Mouse (Mus musculus) limb, embryonic 15.5 days (tissue): ENCODE results near the gene Gabrr1. TPM values are rescaled to one million over a fixed set of nuclear protein-coding genes. Genes with fewer than 3 reads are reported as not detected.
"Not testable (repeated sequence)": the region's sequence is repeated elsewhere in the genome, so short reads cannot be mapped to it uniquely, and the experiment has no call there.

Source experiments
- ATAC-seq: fragments of 200-750 bp; cut with Nextera tagmentation; 2 replicates; pipeline ENCODE4 v1.8.0; 2017; ENCODE audit warnings: low read depth, moderate TSS enrichment; ENCODE audit not compliant: insufficient number of reproducible peaks, low FRiP score, low TSS enrichment
- H3K27ac ChIP-seq: fragments of 300-500 bp; sonication (generic); 2 replicates; pipeline ENCODE4 v1.5.1; 2015; ENCODE audit warnings: moderate library complexity, mild to moderate bottlenecking, inconsistent platforms
- H3K27me3 ChIP-seq: fragments of 300-500 bp; sonication (generic); 2 replicates; pipeline ENCODE4 v1.6.1; 2015; ENCODE audit warnings: inconsistent platforms
- H3K36me3 ChIP-seq: fragments of 300-500 bp; sonication (generic); 2 replicates; pipeline ENCODE4 v1.6.1; 2015; ENCODE audit warnings: inconsistent platforms
- H3K4me1 ChIP-seq: fragments of 300-500 bp; sonication (generic); 2 replicates; pipeline ENCODE4 v1.6.1; 2015; ENCODE audit warnings: inconsistent platforms
- H3K4me2 ChIP-seq: fragments of 300-500 bp; sonication (generic); 2 replicates; pipeline ENCODE4 v1.6.1; 2015; ENCODE audit warnings: mild to moderate bottlenecking, inconsistent platforms
- H3K4me3 ChIP-seq: fragments of 300-500 bp; sonication (generic); 2 replicates; pipeline ENCODE4 v1.5.1; 2015; ENCODE audit warnings: mild to moderate bottlenecking, inconsistent platforms
- H3K9ac ChIP-seq: fragments of 300-500 bp; sonication (generic); 2 replicates; pipeline ENCODE4 v1.6.1; 2015; ENCODE audit warnings: inconsistent platforms
- H3K9me3 ChIP-seq: fragments of 300-500 bp; sonication (generic); 2 replicates; pipeline ENCODE4 v1.6.1; 2016; ENCODE audit warnings: inconsistent platforms
- WGBS: fragments of 180-500 bp; shearing (Covaris S2); methylation state at CpG from one replicate; pipeline ENCODE4 v1.1.7; 2015; 5-methylcytosine and 5-hydroxymethylcytosine counted together
- polyA plus RNA-seq: library from polyadenylated mRNA; unstranded; fragments of >200 nt; fragmentation: Nextera tagmentation; extraction: Ambion mirVana; gene quantifications from 2 replicates; pipeline ENCODE4 v1.2.1, GENCODE M21; 2015

The Gabrr1 gene
- 0.06 TPM in 1 of 2 replicates, not detected in the other for polyA plus RNA-seq

- Histone ChIP-seq H3K4me2 (no peak within 1 kb of the TSS), H3K36me3 (no peaks in the 10 kb centered on the region), H3K27ac (no peak within 1 kb of the TSS), H3K4me3 (no peak within 1 kb of the TSS), H3K4me1 (no peaks in the 10 kb centered on the region), H3K27me3 (no peaks in the 10 kb centered on the region), H3K9me3 (no peaks in the 10 kb centered on the region), H3K9ac (no peak within 1 kb of the TSS)
- no peak for ATAC-seq
- WGBS: 63% methylated on average over 11 of the region's 11 CpGs
Observed at GRCm38 (mm10) chr4:33132221-33132620, at the start of gene Gabrr1. TSS of gene Gabrr1 (plus strand) at chr4:33132521.

DNA sequence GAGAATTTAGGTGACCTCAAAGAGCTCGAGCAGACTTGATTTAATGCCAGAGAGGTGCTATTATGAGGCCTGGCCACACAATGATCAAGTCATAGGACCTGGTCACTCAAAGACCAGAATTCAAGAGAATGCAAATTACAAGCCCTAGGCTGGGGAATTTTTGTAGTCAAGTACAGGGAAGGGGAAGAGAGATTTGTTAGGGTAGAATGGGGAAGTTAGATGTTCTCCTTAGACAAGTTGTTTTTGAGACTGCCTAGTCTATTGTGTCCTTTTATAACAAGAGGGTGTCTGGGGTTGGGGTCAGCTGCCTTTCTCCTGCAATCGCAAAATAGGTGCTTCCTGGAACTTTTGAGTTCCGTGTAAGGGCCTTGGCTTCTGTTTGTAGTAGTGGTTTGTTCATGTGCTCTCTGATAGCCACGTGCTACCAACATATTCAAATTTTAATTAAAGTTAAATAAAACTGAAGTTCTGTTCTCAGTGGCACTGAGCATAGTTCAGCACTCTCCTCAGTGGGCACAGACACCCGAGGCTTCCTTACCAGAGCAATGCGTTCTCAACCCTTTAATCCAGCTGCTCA lies 33.1 kb upstream of the Gabrr1 start:
- Histone ChIP-seq H3K9me3 (no peaks in the 10 kb centered on the region), H3K4me2 (no peak overlapping the region), H3K9ac (no peak overlapping the region), H3K36me3 (no peaks in the 10 kb centered on the region), H3K4me3 (no peak overlapping the region), H3K4me1 (no peaks in the 10 kb centered on the region), H3K27me3 (no peaks in the 10 kb centered on the region), H3K27ac (no peak overlapping the region)
- WGBS: 82% methylated on average over 6 of the region's 6 CpGs
- ATAC-seq: no peak

- 74% methylated on average over 14 of the region's 14 CpGs for WGBS
- H3K4me2 ChIP-seq: no peak overlapping the region
- no peak overlapping the region for H3K9ac ChIP-seq
- H3K36me3 ChIP-seq: no peaks in the 10 kb centered on the region
- no peaks in the 10 kb centered on the region for H3K27me3 ChIP-seq
- H3K4me1 ChIP-seq: no peaks in the 10 kb centered on the region
- ATAC-seq: no peak
- no peak overlapping the region for H3K4me3 ChIP-seq
- H3K9me3 ChIP-seq: no peaks in the 10 kb centered on the region
- H3K27ac ChIP-seq: no peak overlapping the region
Observed at GRCm38 (mm10) chr4:33109720-33110458, 22.4 kb upstream of the Gabrr1 start.

GRCm38 (mm10) chr4:33110845-33111244 lies 21.5 kb upstream of the Gabrr1 start:
- Histone ChIP-seq H3K27me3 (no peaks in the 10 kb centered on the region), H3K4me3 (no peak overlapping the region), H3K27ac (no peak overlapping the region), H3K9ac (no peak overlapping the region), H3K9me3 (no peaks in the 10 kb centered on the region), H3K4me2 (no peak overlapping the region), H3K4me1 (no peaks in the 10 kb centered on the region), H3K36me3 (no peaks in the 10 kb centered on the region)
- 72% methylated on average over 7 of the region's 7 CpGs for WGBS
- no peak for ATAC-seq

- H3K27me3 ChIP-seq: no peaks in the 10 kb centered on the region
- no peak for ATAC-seq
- no peak overlapping the region for H3K27ac ChIP-seq
- H3K4me1 ChIP-seq: no peaks in the 10 kb centered on the region
- H3K4me3 ChIP-seq: no peak overlapping the region
- 69% methylated on average over 9 of the region's 9 CpGs for WGBS
- no peaks in the 10 kb centered on the region for H3K36me3 ChIP-seq
- H3K9me3 ChIP-seq: no peaks in the 10 kb centered on the region
- H3K4me2 ChIP-seq: no peak overlapping the region
- H3K9ac ChIP-seq: no peak overlapping the region
Observed at GRCm38 (mm10) chr4:33111358-33111757, 21.0 kb upstream of the Gabrr1 start.

DNA sequence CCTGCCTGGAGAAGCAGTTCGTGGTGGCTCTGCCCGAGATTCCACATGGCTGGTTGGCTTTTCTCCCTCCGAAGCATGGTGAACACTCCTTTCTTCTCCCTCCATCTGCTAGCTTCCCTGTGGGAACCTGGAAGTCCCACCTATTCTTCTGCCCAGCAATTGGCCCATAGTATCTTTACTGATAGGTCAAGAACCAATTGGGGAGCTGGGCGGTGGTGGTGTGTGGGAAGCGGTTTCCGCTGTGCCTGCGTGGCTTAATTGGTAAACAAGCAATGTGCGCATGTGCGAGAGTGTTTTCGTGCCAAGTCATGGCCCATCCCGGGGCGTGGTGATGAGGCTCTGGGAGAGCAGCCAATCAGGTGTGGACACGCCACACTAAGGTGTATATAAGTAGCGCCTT lies 19.5 kb upstream of the Gabrr1 start:
- not testable (repeated sequence) for H3K9me3 ChIP-seq, H3K4me1 ChIP-seq

DNA sequence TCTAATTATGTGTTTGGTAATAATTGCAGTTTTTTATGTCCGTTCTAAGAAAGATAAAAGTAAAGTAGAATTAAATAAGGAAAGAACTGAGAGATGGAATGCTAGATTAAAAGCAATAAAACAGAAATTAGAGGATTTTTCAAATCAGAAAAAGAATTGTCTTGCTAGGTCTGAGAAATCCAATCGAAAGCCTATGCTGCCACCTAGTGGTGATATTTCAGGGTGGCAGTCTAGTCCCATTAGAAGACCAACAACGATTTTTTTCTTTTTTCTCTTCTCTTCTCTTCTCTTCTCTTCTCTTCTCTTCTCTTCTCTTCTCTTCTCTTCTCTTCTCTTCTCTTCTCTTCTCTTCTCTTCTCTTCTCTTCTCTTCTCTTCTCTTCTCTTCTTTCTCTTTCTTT lies 13.2 kb upstream of the Gabrr1 start:
- not testable (repeated sequence) for H3K27ac ChIP-seq, H3K27me3 ChIP-seq, H3K4me1 ChIP-seq, H3K9me3 ChIP-seq, H3K4me3 ChIP-seq, H3K9ac ChIP-seq, H3K4me2 ChIP-seq, H3K36me3 ChIP-seq, ATAC-seq
- WGBS: 2% methylated on average over 3 of the region's 3 CpGs

More for the DNA sequence above, 19.5 kb upstream of the Gabrr1 start:
- H3K9ac ChIP-seq, H3K4me3 ChIP-seq, H3K27ac ChIP-seq, H3K4me2 ChIP-seq, ATAC-seq, H3K36me3 ChIP-seq, H3K27me3 ChIP-seq: not testable (repeated sequence)
- 94% methylated on average over 14 of the region's 14 CpGs for WGBS

GRCm38 (mm10) chr4:33124493-33124892 lies 7.8 kb upstream of the Gabrr1 start:
- no peak overlapping the region for H3K4me3 ChIP-seq
- H3K27me3 ChIP-seq: no peaks in the 10 kb centered on the region
- H3K9ac ChIP-seq: no peak overlapping the region
- H3K27ac ChIP-seq: no peak overlapping the region
- no peak for ATAC-seq
- no peaks in the 10 kb centered on the region for H3K4me1 ChIP-seq
- H3K4me2 ChIP-seq: no peak overlapping the region
- no peaks in the 10 kb centered on the region for H3K36me3 ChIP-seq
- H3K9me3 ChIP-seq: no peaks in the 10 kb centered on the region
- 82% methylated on average over 6 of the region's 6 CpGs for WGBS

DNA sequence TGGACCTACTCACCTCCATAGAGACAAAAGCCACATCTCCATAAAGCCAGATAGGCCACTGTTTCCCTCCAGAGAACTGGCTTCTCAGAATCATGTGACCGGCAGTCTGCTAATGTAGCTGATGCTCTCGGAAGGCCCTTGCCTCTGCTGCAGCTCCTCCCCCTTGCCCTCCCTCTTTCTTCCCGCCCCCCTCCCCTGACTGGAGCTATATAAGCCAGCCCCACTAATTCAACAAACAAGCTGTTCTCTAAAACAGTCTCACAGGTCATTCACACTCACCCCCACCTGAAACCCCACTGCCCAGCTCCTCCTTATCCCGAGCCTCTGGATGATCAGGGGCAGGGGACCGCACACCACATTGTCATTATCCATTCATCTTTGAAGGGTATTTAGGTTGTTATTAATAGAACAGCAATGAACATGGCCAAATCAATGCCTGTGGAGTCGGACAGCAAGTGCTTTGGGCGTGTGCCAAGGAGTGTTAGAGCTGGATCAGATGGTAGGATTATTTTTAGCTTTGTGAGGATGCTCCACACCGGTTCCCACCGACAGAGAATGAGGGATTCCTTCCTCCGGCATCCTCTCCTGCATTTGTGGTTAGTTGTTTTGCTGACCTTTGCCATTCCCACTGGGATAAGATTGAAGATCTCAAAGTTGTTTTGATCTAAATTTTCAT lies 6.8 kb upstream of the Gabrr1 start:
- ATAC-seq: no peak
- Histone ChIP-seq H3K27me3 (no peaks in the 10 kb centered on the region), H3K36me3 (no peaks in the 10 kb centered on the region), H3K9me3 (no peaks in the 10 kb centered on the region), H3K4me2 (no peak overlapping the region), H3K4me3 (no peak overlapping the region), H3K9ac (no peak overlapping the region), H3K27ac (no peak overlapping the region), H3K4me1 (no peaks in the 10 kb centered on the region)
- WGBS: 65% methylated on average over 10 of the region's 10 CpGs

- Histone ChIP-seq H3K4me2 (0 out of 2 replicates have a peak overlapping the region, but pooled peaks have one; percentile 14), H3K9me3 (no peaks in the 10 kb centered on the region), H3K27ac (no peak overlapping the region), H3K27me3 (0 out of 2 replicates have a peak, but pooled peaks cover 3% of the 10 kb centered on the region), H3K4me1 (0 out of 2 replicates have a peak, but pooled peaks cover 5% of the 10 kb centered on the region), H3K4me3 (no peak overlapping the region), H3K9ac (no peak overlapping the region), H3K36me3 (no peaks in the 10 kb centered on the region)
- WGBS: 42% methylated on average over 20 of the region's 20 CpGs
- no peak for ATAC-seq
Observed at GRCm38 (mm10) chr4:33146679-33147291, 14.5 kb downstream of the Gabrr1 start.

- Histone ChIP-seq H3K9me3 (no peaks in the 10 kb centered on the region), H3K4me1 (0 out of 2 replicates have a peak, but pooled peaks cover 5% of the 10 kb centered on the region), H3K27me3 (0 out of 2 replicates have a peak, but pooled peaks cover 3% of the 10 kb centered on the region), H3K36me3 (no peaks in the 10 kb centered on the region), H3K4me2 (no peak overlapping the region), H3K9ac (no peak overlapping the region), H3K27ac (no peak overlapping the region), H3K4me3 (no peak overlapping the region)
- 15% methylated on average over 2 of the region's 2 CpGs for WGBS
- ATAC-seq: no peak
Observed at GRCm38 (mm10) chr4:33147825-33148224, 15.5 kb downstream of the Gabrr1 start.

- Histone ChIP-seq H3K9ac (no peak overlapping the region), H3K4me3 (no peak overlapping the region), H3K4me1 (0 out of 2 replicates have a peak, but pooled peaks cover 5% of the 10 kb centered on the region), H3K27me3 (0 out of 2 replicates have a peak, but pooled peaks cover 3% of the 10 kb centered on the region), H3K4me2 (no peak overlapping the region), H3K36me3 (no peaks in the 10 kb centered on the region), H3K9me3 (no peaks in the 10 kb centered on the region), H3K27ac (no peak overlapping the region)
- WGBS: 49% methylated on average over 7 of the region's 7 CpGs
- ATAC-seq: no peak
Observed at GRCm38 (mm10) chr4:33149150-33149549, 16.8 kb downstream of the Gabrr1 start.
